Comparison of ENCODE assay signal across 8 mouse cellular contexts in genomic region chr3:35481841-35482240, GRCm38 (mm10).
DNase-seq lines count a peak whose midpoint lies in the region; ATAC-seq and TF ChIP-seq lines count a peak whose summit lies in the region.

No protein-coding gene starts in this region.

- no peak for TF ChIP-seq CTCF in intestine, postnatal 0 days (IDR thresholded peaks at IDR 0.05; ENCODE audit: low read depth)

- H3K4me1 ChIP-seq in embryonic facial prominence, embryonic 15.5 days = no peaks in the 10 kb centered on the region
- H3K4me1 ChIP-seq in hindbrain, embryonic 14.5 days (replicated peaks; ENCODE audit: control insufficient read depth, insufficient read depth, low read length) = peaks cover 5% of the 10 kb centered on the region; the same call in 1 of the 2 replicates
- peaks cover 20% of the 10 kb centered on the region for H3K4me1 ChIP-seq in neural tube, embryonic 13.5 days (replicated peaks)
- H3K4me1 ChIP-seq in intestine, postnatal 0 days (replicated peaks; ENCODE audit: control insufficient read depth, insufficient read depth, low read length) = no peaks in the 10 kb centered on the region

- H3K9ac ChIP-seq in embryonic facial prominence, embryonic 15.5 days = no peak overlapping the region
- peak overlapping the region; percentile 25; the same call in 1 of the 2 replicates for H3K9ac ChIP-seq in hindbrain, embryonic 14.5 days
- H3K9ac ChIP-seq in neural tube, embryonic 13.5 days = peak overlapping the region; percentile 56; the same call in 1 of the 2 replicates
- no peak overlapping the region for H3K9ac ChIP-seq in intestine, postnatal 0 days (ENCODE audit: low read depth, low read length)

- peak overlapping the region; percentile 25 for H3K4me2 ChIP-seq in embryonic facial prominence, embryonic 15.5 days (replicated peaks)
- peak overlapping the region; percentile 45 for H3K4me2 ChIP-seq in hindbrain, embryonic 14.5 days (replicated peaks)
- H3K4me2 ChIP-seq in neural tube, embryonic 13.5 days = peak overlapping the region; percentile 50
- H3K4me2 ChIP-seq in intestine, postnatal 0 days (replicated peaks; ENCODE audit: low read depth) = no peak overlapping the region

- H3K36me3 ChIP-seq in embryonic facial prominence, embryonic 15.5 days = no peaks in the 10 kb centered on the region
- no peaks in the 10 kb centered on the region for H3K36me3 ChIP-seq in hindbrain, embryonic 14.5 days (replicated peaks; ENCODE audit: control insufficient read depth, insufficient read depth)
- no peaks in the 10 kb centered on the region for H3K36me3 ChIP-seq in neural tube, embryonic 13.5 days
- no peaks in the 10 kb centered on the region for H3K36me3 ChIP-seq in intestine, postnatal 0 days (ENCODE audit: control insufficient read depth, insufficient read depth)

- peak; percentile 5 to 19 for DNase-seq in left cerebral cortex, adult 18-20 months (ENCODE audit: low spot score in 2 of 2)
- no peak for DNase-seq in left cerebral cortex, adult 11 months (ENCODE audit: low spot score)
- DNase-seq in hindbrain, embryonic 14.5 days (ENCODE audit: low spot score) = no peak
- DNase-seq in urinary bladder, postnatal 14 days (ENCODE audit: low spot score) = no peak
- no peak for DNase-seq in adrenal gland, adult 8-10 months

- H3K9me3 ChIP-seq in embryonic facial prominence, embryonic 15.5 days (replicated peaks) = no peaks in the 10 kb centered on the region
- H3K9me3 ChIP-seq in hindbrain, embryonic 14.5 days (ENCODE audit: control insufficient read depth, low read length) = no peaks in the 10 kb centered on the region
- no peaks in the 10 kb centered on the region for H3K9me3 ChIP-seq in neural tube, embryonic 13.5 days
- no peaks in the 10 kb centered on the region for H3K9me3 ChIP-seq in intestine, postnatal 0 days (ENCODE audit: control insufficient read depth)

- no peak overlapping the region for H3K27ac ChIP-seq in embryonic facial prominence, embryonic 15.5 days (replicated peaks)
- H3K27ac ChIP-seq in hindbrain, embryonic 14.5 days = no peak overlapping the region
- peak overlapping the region; percentile 54 for H3K27ac ChIP-seq in neural tube, embryonic 13.5 days (replicated peaks)
- H3K27ac ChIP-seq in intestine, postnatal 0 days (ENCODE audit: low read depth, low read length) = no peak overlapping the region

- no peak for ATAC-seq in embryonic facial prominence, embryonic 15.5 days (ENCODE audit: insufficient number of reproducible peaks, low FRiP score, low TSS enrichment, low read depth)
- ATAC-seq in hindbrain, embryonic 14.5 days (ENCODE audit: low FRiP score) = no peak
- peak; percentile 63; the same call in 1 of the 2 replicates for ATAC-seq in neural tube, embryonic 13.5 days (ENCODE audit: low read depth)
- no peak for ATAC-seq in intestine, postnatal 0 days

- no peak overlapping the region for H3K4me3 ChIP-seq in embryonic facial prominence, embryonic 15.5 days (replicated peaks)
- no peak overlapping the region for H3K4me3 ChIP-seq in hindbrain, embryonic 14.5 days (replicated peaks; ENCODE audit: low read length)
- H3K4me3 ChIP-seq in neural tube, embryonic 13.5 days = no peak overlapping the region
- H3K4me3 ChIP-seq in intestine, postnatal 0 days (ENCODE audit: low read depth, low read length) = no peak overlapping the region

- H3K27me3 ChIP-seq in embryonic facial prominence, embryonic 15.5 days = peaks cover 30% of the 10 kb centered on the region
- H3K27me3 ChIP-seq in hindbrain, embryonic 14.5 days (ENCODE audit: control insufficient read depth, insufficient read depth, low read length) = no peaks in the 10 kb centered on the region
- peaks cover 16% of the 10 kb centered on the region for H3K27me3 ChIP-seq in neural tube, embryonic 13.5 days
- H3K27me3 ChIP-seq in intestine, postnatal 0 days (replicated peaks; ENCODE audit: control insufficient read depth, insufficient read depth, low read length) = no peaks in the 10 kb centered on the region; the same call in 1 of the 2 replicates

- WGBS in embryonic facial prominence, embryonic 15.5 days = 33% methylated on average over 11 of the region's 11 CpGs
- WGBS in hindbrain, embryonic 14.5 days = 14% methylated on average over 11 of the region's 11 CpGs
- 16% methylated on average over 11 of the region's 11 CpGs for WGBS in neural tube, embryonic 13.5 days
- 49% methylated on average over 11 of the region's 11 CpGs for WGBS in intestine, postnatal 0 days

Comparison
In these comparisons a context has a peak if more than half of its experiments do, and no peak if none do; other contexts are left out.
1. DNase-seq: peak in left cerebral cortex, adult 18-20 months (2 of 2); none in left cerebral cortex, adult 11 months (single experiment), hindbrain, embryonic 14.5 days (single experiment), urinary bladder, postnatal 14 days (single experiment) and adrenal gland, adult 8-10 months (single experiment).
2. H3K9ac ChIP-seq: peak in hindbrain, embryonic 14.5 days (single experiment) and neural tube, embryonic 13.5 days (single experiment); none in embryonic facial prominence, embryonic 15.5 days (single experiment) and intestine, postnatal 0 days (single experiment).